Mouse (Mus musculus) embryonic facial prominence, embryonic 15.5 days (tissue): ENCODE results near the gene Clstn2. TPM values are rescaled to one million over a fixed set of nuclear protein-coding genes. Genes with fewer than 3 reads are reported as not detected.

ENCODE experiments used
- ATAC-seq: fragments of 200-750 bp; cut with Nextera tagmentation; 2 replicates; pipeline ENCODE4 v1.8.0; 2017; ENCODE audit warnings: low read depth, moderate TSS enrichment; ENCODE audit not compliant: insufficient number of reproducible peaks, low FRiP score, low TSS enrichment
- H3K27ac ChIP-seq: fragments of 300-500 bp; sonication (generic); replicated peaks from 2 replicates; pipeline ENCODE4 v1.5.1; 2015; ENCODE audit warnings: mild to moderate bottlenecking, inconsistent platforms
- H3K27me3 ChIP-seq: fragments of 300-500 bp; sonication (generic); 2 replicates; pipeline ENCODE4 v1.6.1; 2015; ENCODE audit warnings: inconsistent platforms
- H3K36me3 ChIP-seq: fragments of 300-500 bp; sonication (generic); 2 replicates; pipeline ENCODE4 v1.6.1; 2015; ENCODE audit warnings: mild to moderate bottlenecking, inconsistent platforms
- H3K4me1 ChIP-seq: fragments of 300-500 bp; sonication (generic); 2 replicates; pipeline ENCODE4 v1.6.1; 2015; ENCODE audit warnings: inconsistent platforms
- H3K4me2 ChIP-seq: fragments of 300-500 bp; sonication (generic); replicated peaks from 2 replicates; pipeline ENCODE4 v1.6.1; 2015; ENCODE audit warnings: mild to moderate bottlenecking, inconsistent platforms
- H3K4me3 ChIP-seq: fragments of 300-500 bp; sonication (generic); replicated peaks from 2 replicates; pipeline ENCODE4 v1.5.1; 2015; ENCODE audit warnings: mild to moderate bottlenecking, inconsistent platforms
- H3K9ac ChIP-seq: fragments of 300-500 bp; sonication (generic); 2 replicates; pipeline ENCODE4 v1.6.1; 2015; ENCODE audit warnings: inconsistent platforms
- H3K9me3 ChIP-seq: fragments of 300-500 bp; sonication (generic); replicated peaks from 2 replicates; pipeline ENCODE4 v1.6.1; 2016; ENCODE audit warnings: inconsistent platforms
- WGBS: fragments of 180-500 bp; shearing (Covaris S2); methylation state at CpG from one replicate; pipeline ENCODE4 v1.1.7; 2015; 5-methylcytosine and 5-hydroxymethylcytosine counted together
- polyA plus RNA-seq: library from polyadenylated mRNA; unstranded; fragments of >200 nt; fragmentation: Nextera tagmentation; extraction: Ambion mirVana; gene quantifications from 2 replicates; pipeline ENCODE4 v1.2.1, GENCODE M21; 2015

Gene Clstn2
- polyA plus RNA-seq, 1 experiment from 2014 or later: 3.3 TPM

DNA sequence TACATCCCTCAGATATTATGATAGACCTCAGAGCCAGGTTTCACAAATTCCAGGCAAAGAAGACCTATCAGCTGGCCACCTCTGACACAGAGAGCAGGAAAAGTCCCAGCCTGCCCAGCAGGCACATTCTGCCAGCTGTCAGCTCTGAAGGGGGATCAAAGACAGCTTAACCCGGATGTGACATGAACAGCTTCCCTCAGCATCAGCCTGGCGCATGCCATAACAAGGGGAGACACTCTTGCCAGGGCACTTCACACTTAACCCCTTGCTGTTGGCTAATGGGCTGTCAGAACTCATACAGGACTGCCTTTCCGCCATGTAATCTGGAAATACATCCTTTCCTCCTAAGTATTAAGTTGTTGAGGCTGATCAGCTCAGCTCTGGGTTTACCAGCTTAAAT, 403.8 kb downstream of the Clstn2 start:
- WGBS: 38% methylated on average over 3 of the region's 3 CpGs
- no peak overlapping the region for H3K27ac ChIP-seq

DNA sequence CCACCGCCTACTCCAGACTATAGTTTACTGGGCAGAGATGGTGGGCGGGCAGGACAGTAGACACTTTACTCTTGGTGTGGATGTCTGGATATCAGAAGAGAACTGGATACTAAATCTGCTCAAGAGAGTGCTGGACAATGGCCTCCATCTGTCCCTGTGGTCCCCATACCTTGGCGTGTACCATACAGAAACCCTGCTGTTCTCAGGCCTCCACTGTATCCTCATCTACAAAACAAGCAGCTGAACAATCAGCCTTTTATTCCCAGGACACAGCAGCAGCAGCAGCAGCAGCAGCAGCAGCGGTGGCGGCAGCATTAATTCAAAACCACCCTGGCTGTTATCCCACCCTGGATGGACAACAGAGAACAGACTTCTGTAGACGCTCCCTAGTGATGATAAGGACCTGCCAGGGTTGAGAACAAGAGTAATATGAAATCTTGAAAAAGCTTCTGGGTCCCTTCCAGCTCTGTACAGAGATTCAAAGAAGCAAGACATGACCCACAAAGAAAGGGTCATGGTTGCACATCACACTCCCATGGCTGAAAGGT, 404.5 kb downstream of the Clstn2 start:
- Histone ChIP-seq H3K27me3 (no peaks in the 10 kb centered on the region), H3K4me3 (no peak overlapping the region), H3K9ac (no peak overlapping the region), H3K36me3 (no peaks in the 10 kb centered on the region), H3K9me3 (no peaks in the 10 kb centered on the region), H3K27ac (no peak overlapping the region), H3K4me2 (no peak overlapping the region), H3K4me1 (no peaks in the 10 kb centered on the region)
- WGBS: 59% methylated on average over 6 of the region's 6 CpGs
- no peak for ATAC-seq

More for the DNA sequence above, 403.8 kb downstream of the Clstn2 start:
- H3K9me3 ChIP-seq: no peaks in the 10 kb centered on the region
- H3K4me1 ChIP-seq: no peaks in the 10 kb centered on the region
- H3K27me3 ChIP-seq: no peaks in the 10 kb centered on the region
- no peaks in the 10 kb centered on the region for H3K36me3 ChIP-seq
- no peak overlapping the region for H3K9ac ChIP-seq
- no peak overlapping the region for H3K4me2 ChIP-seq
- H3K4me3 ChIP-seq: no peak overlapping the region
- no peak for ATAC-seq

DNA sequence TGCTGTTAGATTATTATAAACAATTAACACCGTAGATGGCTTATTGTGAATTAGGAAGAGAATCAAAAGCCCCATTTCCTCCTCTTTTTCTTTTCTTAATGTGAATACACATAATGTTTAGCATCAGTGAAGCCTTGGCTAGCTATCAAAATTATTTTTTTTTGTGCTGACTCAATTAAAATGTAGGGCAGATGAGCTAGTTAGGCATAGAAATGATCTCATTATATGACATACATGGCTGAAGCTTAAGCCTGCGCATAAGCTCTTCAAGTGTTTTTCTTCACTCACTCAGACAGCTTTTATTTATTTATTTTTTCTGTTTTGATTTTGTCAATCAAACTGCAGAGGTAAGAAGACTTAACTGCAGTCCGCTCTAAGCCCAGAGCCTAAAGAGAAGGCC, 405.1 kb downstream of the Clstn2 start:
- H3K27me3 ChIP-seq: no peaks in the 10 kb centered on the region
- no peaks in the 10 kb centered on the region for H3K36me3 ChIP-seq
- 89% methylated on average over 3 of the region's 3 CpGs for WGBS
- no peak overlapping the region for H3K9ac ChIP-seq
- no peak overlapping the region for H3K4me2 ChIP-seq
- H3K9me3 ChIP-seq: no peaks in the 10 kb centered on the region
- H3K4me3 ChIP-seq: no peak overlapping the region
- no peak for ATAC-seq
- no peaks in the 10 kb centered on the region for H3K4me1 ChIP-seq
- no peak overlapping the region for H3K27ac ChIP-seq

GRCm38 (mm10) chr9:97610566-97610965, 422.4 kb downstream of the Clstn2 start:
- WGBS: 71% methylated on average over 7 of the region's 7 CpGs
- Histone ChIP-seq H3K9ac (no peak overlapping the region), H3K27me3 (no peaks in the 10 kb centered on the region), H3K27ac (no peak overlapping the region), H3K36me3 (no peaks in the 10 kb centered on the region), H3K4me1 (no peaks in the 10 kb centered on the region), H3K9me3 (no peaks in the 10 kb centered on the region), H3K4me2 (no peak overlapping the region), H3K4me3 (no peak overlapping the region)
- ATAC-seq: no peak

GRCm38 (mm10) chr9:97603729-97604128, 429.3 kb downstream of the Clstn2 start:
- no peaks in the 10 kb centered on the region for H3K36me3 ChIP-seq
- no peak overlapping the region for H3K4me3 ChIP-seq
- H3K9ac ChIP-seq: no peak overlapping the region
- no peaks in the 10 kb centered on the region for H3K4me1 ChIP-seq
- WGBS: 75% methylated on average over 8 of the region's 8 CpGs
- H3K27ac ChIP-seq: no peak overlapping the region
- H3K9me3 ChIP-seq: no peaks in the 10 kb centered on the region
- no peak for ATAC-seq
- H3K4me2 ChIP-seq: no peak overlapping the region
- H3K27me3 ChIP-seq: no peaks in the 10 kb centered on the region

GRCm38 (mm10) chr9:97602476-97602875, 430.5 kb downstream of the Clstn2 start:
- Histone ChIP-seq H3K9me3 (no peaks in the 10 kb centered on the region), H3K9ac (no peak overlapping the region), H3K27ac (no peak overlapping the region), H3K4me2 (no peak overlapping the region), H3K36me3 (no peaks in the 10 kb centered on the region), H3K27me3 (no peaks in the 10 kb centered on the region), H3K4me3 (no peak overlapping the region), H3K4me1 (no peaks in the 10 kb centered on the region)
- no peak for ATAC-seq
- WGBS: 59% methylated on average over 5 of the region's 5 CpGs

DNA sequence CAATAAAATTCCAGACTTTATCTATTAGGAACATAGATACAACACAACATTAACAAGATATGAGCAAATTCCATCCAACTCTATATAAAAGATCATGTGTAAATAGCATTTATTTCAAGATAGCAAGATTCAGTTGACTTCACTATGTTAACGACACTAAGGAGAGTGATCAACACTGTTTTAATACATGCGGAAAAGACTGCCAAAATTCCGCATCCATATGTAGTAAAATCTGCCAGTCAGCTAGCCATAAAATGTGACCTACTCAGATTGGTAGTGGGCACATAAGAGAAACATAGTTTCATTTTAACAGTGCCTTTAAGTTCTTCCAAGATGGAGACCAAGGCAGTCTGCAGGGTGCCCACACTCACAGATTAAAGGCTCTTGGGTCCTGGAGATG, 434.0 kb downstream of the Clstn2 start:
- no peaks in the 10 kb centered on the region for H3K9me3 ChIP-seq
- H3K4me2 ChIP-seq: no peak overlapping the region
- H3K27me3 ChIP-seq: no peaks in the 10 kb centered on the region
- no peak overlapping the region for H3K4me3 ChIP-seq
- WGBS: 88% methylated on average over 3 of the region's 3 CpGs
- H3K4me1 ChIP-seq: no peaks in the 10 kb centered on the region
- no peak overlapping the region for H3K27ac ChIP-seq
- no peaks in the 10 kb centered on the region for H3K36me3 ChIP-seq
- ATAC-seq: no peak
- H3K9ac ChIP-seq: no peak overlapping the region

DNA sequence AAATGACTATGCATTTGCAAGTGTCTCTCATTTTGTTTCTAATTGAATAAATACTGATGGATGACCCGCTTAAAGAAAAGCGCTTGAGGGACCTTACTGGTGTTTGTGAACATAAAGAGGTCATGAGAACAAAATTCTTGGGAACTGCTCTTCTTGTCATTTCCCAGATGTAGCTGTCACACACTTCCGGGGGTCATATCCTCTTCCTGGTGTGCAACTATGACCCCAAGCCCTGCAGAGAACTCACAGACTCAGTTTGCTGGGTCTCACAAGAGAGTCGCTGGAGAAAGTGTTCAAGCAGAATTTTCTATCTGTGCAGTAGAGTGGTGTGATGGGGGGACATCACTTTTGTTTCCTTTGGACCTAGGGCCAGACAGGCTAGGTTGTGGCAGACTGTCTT, 442.3 kb downstream of the Clstn2 start:
- no peaks in the 10 kb centered on the region for H3K4me1 ChIP-seq
- no peak overlapping the region for H3K27ac ChIP-seq
- WGBS: 74% methylated on average over 4 of the region's 4 CpGs
- no peaks in the 10 kb centered on the region for H3K36me3 ChIP-seq
- no peaks in the 10 kb centered on the region for H3K27me3 ChIP-seq
- no peak for ATAC-seq
- H3K4me2 ChIP-seq: no peak overlapping the region
- H3K9me3 ChIP-seq: no peaks in the 10 kb centered on the region
- H3K4me3 ChIP-seq: no peak overlapping the region
- H3K9ac ChIP-seq: no peak overlapping the region

- Histone ChIP-seq H3K27ac (no peak overlapping the region), H3K4me1 (peaks cover 7% of the 10 kb centered on the region; the same call in 1 of the 2 replicates), H3K4me2 (no peak overlapping the region), H3K9ac (no peak overlapping the region), H3K36me3 (no peaks in the 10 kb centered on the region), H3K9me3 (no peaks in the 10 kb centered on the region), H3K27me3 (no peaks in the 10 kb centered on the region), H3K4me3 (no peak overlapping the region)
- WGBS: 42% methylated on average over 7 of the region's 7 CpGs
- ATAC-seq: no peak
Observed at GRCm38 (mm10) chr9:97570881-97571280, 462.1 kb downstream of the Clstn2 start.

- Histone ChIP-seq H3K27ac (no peak overlapping the region), H3K27me3 (no peaks in the 10 kb centered on the region), H3K9ac (no peak overlapping the region), H3K4me3 (no peak overlapping the region), H3K4me1 (no peaks in the 10 kb centered on the region), H3K9me3 (no peaks in the 10 kb centered on the region), H3K36me3 (no peaks in the 10 kb centered on the region), H3K4me2 (no peak overlapping the region)
- 86% methylated on average over 6 of the region's 6 CpGs for WGBS
- no peak for ATAC-seq
Observed at GRCm38 (mm10) chr9:97563121-97563520, 469.9 kb downstream of the Clstn2 start.

DNA sequence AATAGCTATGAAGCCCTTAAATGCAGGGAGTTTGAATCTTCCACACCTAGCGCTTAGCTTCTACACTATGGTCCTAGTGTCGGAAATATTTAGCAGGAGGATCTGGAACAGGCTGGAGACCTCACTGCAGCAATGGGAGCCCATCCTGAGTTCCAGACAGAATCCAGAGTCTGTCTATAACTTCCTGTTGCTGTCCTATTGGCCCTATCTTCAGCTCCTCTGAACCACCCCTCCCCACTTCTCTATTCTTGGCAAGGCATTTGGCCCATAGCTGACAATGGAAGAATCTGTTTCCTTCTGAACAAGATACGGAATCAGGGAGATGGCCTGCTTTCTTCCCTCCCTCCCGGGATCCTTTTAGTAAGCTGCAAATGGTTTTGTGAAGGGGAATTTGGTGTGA, 488.6 kb downstream of the Clstn2 start:
- Histone ChIP-seq H3K36me3 (no peaks in the 10 kb centered on the region), H3K9me3 (no peaks in the 10 kb centered on the region), H3K9ac (no peak overlapping the region), H3K27me3 (no peaks in the 10 kb centered on the region), H3K27ac (no peak overlapping the region), H3K4me1 (no peaks in the 10 kb centered on the region), H3K4me2 (no peak overlapping the region), H3K4me3 (no peak overlapping the region)
- ATAC-seq: no peak
- 87% methylated on average over 4 of the region's 4 CpGs for WGBS

DNA sequence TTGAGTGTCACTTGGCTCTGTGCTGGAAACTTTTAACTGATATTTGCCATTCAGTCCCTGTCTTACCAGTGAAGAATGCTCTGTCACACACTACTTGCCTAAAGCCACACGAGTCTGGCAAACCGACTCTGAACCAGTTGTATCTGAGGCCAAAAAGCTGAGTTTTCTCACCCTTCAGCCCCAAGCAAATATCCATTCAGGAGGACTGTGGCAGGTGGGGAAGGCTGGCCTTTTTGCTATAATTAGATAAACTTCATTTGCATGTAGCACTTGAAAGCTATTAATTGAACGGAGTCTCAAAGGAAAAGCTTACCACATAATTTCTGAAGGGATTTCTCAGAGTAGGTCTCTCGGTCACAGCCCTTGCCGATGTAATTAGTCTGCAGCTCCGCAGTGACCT, 491.6 kb downstream of the Clstn2 start:
- Histone ChIP-seq H3K9ac (no peak overlapping the region), H3K27ac (no peak overlapping the region), H3K4me2 (no peak overlapping the region), H3K27me3 (no peaks in the 10 kb centered on the region), H3K4me1 (no peaks in the 10 kb centered on the region), H3K36me3 (no peaks in the 10 kb centered on the region), H3K4me3 (no peak overlapping the region), H3K9me3 (no peaks in the 10 kb centered on the region)
- no peak for ATAC-seq
- WGBS: 79% methylated on average over 6 of the region's 6 CpGs
